Mouse (Mus musculus) gastrocnemius, postnatal 10 days (tissue): ENCODE results near the gene Slc16a11. TPM values are rescaled to one million over a fixed set of nuclear protein-coding genes. Genes with fewer than 3 reads are reported as not detected.
"Not testable (repeated sequence)": the region's sequence is repeated elsewhere in the genome, so short reads cannot be mapped to it uniquely, and the experiment has no call there.

ENCODE experiments used
- DNase-seq: peaks from one replicate; pipeline ENCODE4 v3.0.0; 2021; ENCODE audit warnings: mixed read lengths
- long read RNA-seq, 2 experiments: library from polyadenylated mRNA; stranded (forward); transcript quantifications; one replicate each; pipeline ENCODE4 v2.0.0; 2021
- total RNA-seq, 2 experiments: library from RNA; stranded (reverse); gene quantifications; 2 replicates each; pipeline ENCODE4 v1.2.3; 2021

Slc16a11 gene
- total RNA-seq = under 1 TPM in 1 of 2 experiments, not detected in 1; 0.63 TPM
- long read RNA-seq, experiment 1 = 0 reads
- long read RNA-seq, experiment 2, partial matches to known transcripts = 0 of 1 reads
- long read RNA-seq, experiment 2, other reads (novel, unspliced or antisense) = 1 of 1 reads

- no peak for DNase-seq
Measured at GRCm38 (mm10) chr11:70212423-70212822, at the start of gene Slc16a11. TSS of gene Slc16a11 (plus strand) at chr11:70212752.

GRCm38 (mm10) chr11:70165972-70166921 lies 46.3 kb upstream of the Slc16a11 start:
- no peak for DNase-seq

GRCm38 (mm10) chr11:70168136-70168535 lies 44.4 kb upstream of the Slc16a11 start:
- no peak for DNase-seq

- DNase-seq = not testable (repeated sequence)
Measured at GRCm38 (mm10) chr11:70169471-70169870, 43.1 kb upstream of the Slc16a11 start.

- DNase-seq = no peak
Measured at GRCm38 (mm10) chr11:70170291-70170690, 42.3 kb upstream of the Slc16a11 start.

- DNase-seq = no peak
Measured at GRCm38 (mm10) chr11:70171181-70171580, 41.4 kb upstream of the Slc16a11 start.

- no peak for DNase-seq
Measured at GRCm38 (mm10) chr11:70171847-70172246, 40.7 kb upstream of the Slc16a11 start.

GRCm38 (mm10) chr11:70172298-70172697 lies 40.3 kb upstream of the Slc16a11 start:
- DNase-seq = no peak

- no peak for DNase-seq
Measured at GRCm38 (mm10) chr11:70174491-70174890, 38.1 kb upstream of the Slc16a11 start.

GRCm38 (mm10) chr11:70177647-70178046 lies 34.9 kb upstream of the Slc16a11 start:
- DNase-seq = no peak

- no peak for DNase-seq
Measured at GRCm38 (mm10) chr11:70178311-70178710, 34.2 kb upstream of the Slc16a11 start.

GRCm38 (mm10) chr11:70178756-70179155 lies 33.8 kb upstream of the Slc16a11 start:
- DNase-seq = no peak

GRCm38 (mm10) chr11:70179401-70179800 lies 33.2 kb upstream of the Slc16a11 start:
- DNase-seq = no peak

GRCm38 (mm10) chr11:70180496-70180895 lies 32.1 kb upstream of the Slc16a11 start:
- DNase-seq = no peak

- no peak for DNase-seq
Measured at GRCm38 (mm10) chr11:70185120-70185519, 27.4 kb upstream of the Slc16a11 start.

GRCm38 (mm10) chr11:70189319-70190134 lies 23.0 kb upstream of the Slc16a11 start:
- DNase-seq = no peak

GRCm38 (mm10) chr11:70191188-70191587 lies 21.4 kb upstream of the Slc16a11 start:
- DNase-seq = no peak

GRCm38 (mm10) chr11:70192157-70192556 lies 20.4 kb upstream of the Slc16a11 start:
- no peak for DNase-seq

GRCm38 (mm10) chr11:70193354-70194285 lies 18.9 kb upstream of the Slc16a11 start:
- DNase-seq = no peak

GRCm38 (mm10) chr11:70198332-70198731 lies 14.2 kb upstream of the Slc16a11 start:
- DNase-seq = no peak

- DNase-seq = no peak
Measured at GRCm38 (mm10) chr11:70199107-70199506, 13.4 kb upstream of the Slc16a11 start.
